12 mouse cellular contexts compared by ENCODE assay signal in the genomic region with DNA sequence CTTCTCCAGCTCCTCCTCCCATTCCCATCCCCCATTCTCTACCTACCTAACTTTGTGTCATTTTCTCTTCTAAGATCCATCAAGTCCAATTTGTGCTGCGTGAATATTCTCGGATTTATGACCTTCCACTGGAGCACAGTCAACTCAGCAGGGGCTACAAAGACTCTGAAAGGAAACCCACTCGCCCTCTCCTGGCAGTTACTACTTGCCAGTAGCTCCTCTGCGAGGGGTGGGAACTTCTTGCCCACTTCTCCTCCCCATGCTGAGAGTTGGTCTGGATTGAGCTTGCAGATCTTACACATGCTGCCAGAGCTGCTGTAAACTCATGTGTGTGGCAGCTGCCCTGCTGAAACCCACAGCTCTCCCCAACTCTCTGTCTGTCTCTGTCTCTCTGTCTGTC. TPM values are rescaled to one million over a fixed set of nuclear protein-coding genes. Genes with fewer than 3 reads are reported as not detected.
DNase-seq lines count a peak whose midpoint lies in the region; ATAC-seq and TF ChIP-seq lines count a peak whose summit lies in the region.
"Had no signal": no experiment of that assay in that cellular context is flagged by ENCODE, and none has a peak within 500 bp of the region (broad histone marks: within the 10 kb centered on the region; RNA-seq: fewer than 3 reads in every experiment).

No protein-coding gene starts in this region.

- TF ChIP-seq CTCF in E14TG2a.4 (conservative IDR thresholded peaks at IDR 0.05; ENCODE audit: low read length) = no peak

- WGBS in forebrain, embryonic 13.5 days = 20% methylated on average over 4 of the region's 4 CpGs
- 16% methylated on average over 4 of the region's 4 CpGs for WGBS in forebrain, embryonic 16.5 days
- WGBS in embryonic facial prominence, embryonic 10.5 days = 45% methylated on average over 4 of the region's 4 CpGs
- WGBS in midbrain, embryonic 13.5 days = 22% methylated on average over 4 of the region's 4 CpGs

- no peak overlapping the region for H3K4me2 ChIP-seq in forebrain, embryonic 13.5 days
- no peak overlapping the region for H3K4me2 ChIP-seq in forebrain, embryonic 16.5 days (ENCODE audit: low read length)
- no peak overlapping the region for H3K4me2 ChIP-seq in midbrain, embryonic 13.5 days (replicated peaks)
- H3K4me2 ChIP-seq: lung, embryonic 14.5 days; stomach, embryonic 15.5 days had no signal

- H3K9ac ChIP-seq in forebrain, embryonic 13.5 days = no peak overlapping the region
- no peak overlapping the region for H3K9ac ChIP-seq in forebrain, embryonic 16.5 days (replicated peaks; ENCODE audit: low read depth, low read length)
- no peak overlapping the region for H3K9ac ChIP-seq in midbrain, embryonic 13.5 days (replicated peaks)
- H3K9ac ChIP-seq: lung, embryonic 14.5 days; stomach, embryonic 15.5 days had no signal

- no peaks in the 10 kb centered on the region for H3K36me3 ChIP-seq in forebrain, embryonic 13.5 days (ENCODE audit: poor library complexity, severe bottlenecking)
- H3K36me3 ChIP-seq in forebrain, embryonic 16.5 days (ENCODE audit: control insufficient read depth, insufficient read depth) = no peaks in the 10 kb centered on the region
- no peaks in the 10 kb centered on the region for H3K36me3 ChIP-seq in E14TG2a.4 (ENCODE audit: insufficient read depth, low read length)
- no peaks in the 10 kb centered on the region for H3K36me3 ChIP-seq in embryonic facial prominence, embryonic 10.5 days (replicated peaks)
- no peaks in the 10 kb centered on the region for H3K36me3 ChIP-seq in midbrain, embryonic 13.5 days
- H3K36me3 ChIP-seq: stomach, embryonic 15.5 days had no signal

- no peaks in the 10 kb centered on the region for H3K9me3 ChIP-seq in forebrain, embryonic 13.5 days (replicated peaks)
- no peaks in the 10 kb centered on the region for H3K9me3 ChIP-seq in forebrain, embryonic 16.5 days (ENCODE audit: control insufficient read depth, low read length)
- peaks cover 13% of the 10 kb centered on the region; the same call in 1 of the 2 replicates for H3K9me3 ChIP-seq in E14TG2a.4 (ENCODE audit: low read length)
- H3K9me3 ChIP-seq in embryonic facial prominence, embryonic 10.5 days = no peaks in the 10 kb centered on the region
- H3K9me3 ChIP-seq in midbrain, embryonic 13.5 days = no peaks in the 10 kb centered on the region
- H3K9me3 ChIP-seq: stomach, embryonic 15.5 days had no signal

- H3K4me3 ChIP-seq in forebrain, embryonic 13.5 days = no peak overlapping the region
- no peak overlapping the region for H3K4me3 ChIP-seq in forebrain, embryonic 16.5 days (replicated peaks; ENCODE audit: low read length)
- 0 out of 2 replicates have a peak overlapping the region, but pooled peaks have one; percentile 26 for H3K4me3 ChIP-seq in E14TG2a.4 (replicated peaks; ENCODE audit: low read length)
- no peak overlapping the region for H3K4me3 ChIP-seq in embryonic facial prominence, embryonic 10.5 days
- H3K4me3 ChIP-seq in midbrain, embryonic 13.5 days (replicated peaks) = no peak overlapping the region
- H3K4me3 ChIP-seq: stomach, embryonic 15.5 days had no signal

- DNase-seq in embryonic facial prominence, embryonic 10.5 days (ENCODE audit: low spot score) = no peak
- no peak for DNase-seq in testis, postnatal 10 days (ENCODE audit: low spot score)
- no peak for DNase-seq in Muller cell, postnatal 12 days (ENCODE audit: inconsistent ontology term)
- DNase-seq: cerebellum, adult 18-20 months; heart, adult 18-20 months had no signal

- no peaks in the 10 kb centered on the region for H3K27me3 ChIP-seq in forebrain, embryonic 13.5 days
- no peaks in the 10 kb centered on the region for H3K27me3 ChIP-seq in forebrain, embryonic 16.5 days (replicated peaks; ENCODE audit: control insufficient read depth, insufficient read depth, low read length)
- no peaks in the 10 kb centered on the region for H3K27me3 ChIP-seq in E14TG2a.4 (ENCODE audit: insufficient read depth, low read length)
- no peaks in the 10 kb centered on the region; the same call in 1 of the 2 replicates for H3K27me3 ChIP-seq in embryonic facial prominence, embryonic 10.5 days (replicated peaks; ENCODE audit: low read depth, poor library complexity, severe bottlenecking)
- 0 out of 2 replicates have a peak, but pooled peaks cover 2% of the 10 kb centered on the region for H3K27me3 ChIP-seq in midbrain, embryonic 13.5 days
- H3K27me3 ChIP-seq: stomach, embryonic 15.5 days had no signal

- H3K27ac ChIP-seq in forebrain, embryonic 13.5 days = 0 out of 2 replicates have a peak overlapping the region, but pooled peaks have one; percentile 88
- H3K27ac ChIP-seq in forebrain, embryonic 16.5 days (ENCODE audit: low read length) = no peak overlapping the region
- 0 out of 2 replicates have a peak overlapping the region, but pooled peaks have one; percentile 24 for H3K27ac ChIP-seq in embryonic facial prominence, embryonic 10.5 days (replicated peaks)
- H3K27ac ChIP-seq in midbrain, embryonic 13.5 days = peak overlapping the region; percentile 19; the same call in 1 of the 2 replicates
- H3K27ac ChIP-seq: stomach, embryonic 15.5 days had no signal

- ATAC-seq in forebrain, embryonic 13.5 days = no peak
- ATAC-seq in forebrain, embryonic 16.5 days = no peak
- no peak for ATAC-seq in midbrain, embryonic 13.5 days
- ATAC-seq: inflammation-experienced regulatory T-cells, adult 6 months had no signal

- H3K4me1 ChIP-seq in forebrain, embryonic 13.5 days = peaks cover 33% of the 10 kb centered on the region
- H3K4me1 ChIP-seq in forebrain, embryonic 16.5 days (replicated peaks; ENCODE audit: control insufficient read depth, insufficient read depth, low read length) = peaks cover 20% of the 10 kb centered on the region
- peaks cover 24% of the 10 kb centered on the region for H3K4me1 ChIP-seq in E14TG2a.4 (replicated peaks; ENCODE audit: low read depth, low read length)
- H3K4me1 ChIP-seq in embryonic facial prominence, embryonic 10.5 days = peaks cover 18% of the 10 kb centered on the region
- peaks cover 27% of the 10 kb centered on the region for H3K4me1 ChIP-seq in midbrain, embryonic 13.5 days (replicated peaks)

RNA-seq across cellular contexts. Expression of a gene that starts 57.1 kb away (rescaled TPM):
- polyA plus RNA-seq in forebrain, embryonic 13.5 days (2015; fragmentation: Nextera tagmentation; extraction: Ambion mirVana) = 86.2 and 89.5 TPM in 2 replicates
- polyA plus RNA-seq in forebrain, embryonic 16.5 days (2015; fragmentation: Nextera tagmentation; extraction: Ambion mirVana) = 80.3 and 85.8 TPM in 2 replicates
- 83.7 and 91.2 TPM in 2 replicates for polyA plus RNA-seq in embryonic facial prominence, embryonic 10.5 days (2016; fragmentation: Nextera tagmentation; extraction: Ambion mirVana)
- 82.9 and 93.9 TPM in 2 replicates for polyA plus RNA-seq in midbrain, embryonic 13.5 days (2015; fragmentation: Nextera tagmentation; extraction: Ambion mirVana)
